Mouse (Mus musculus) embryonic fibroblast, embryonic 13.5 days (primary cell): ENCODE measurements around the gene Fam184a.

ENCODE experiments used
- CTCF ChIP-seq: IDR thresholded peaks from 2 replicates; pipeline ENCODE4 v1.5.1; 2011; ENCODE audit warnings: mild to moderate bottlenecking, control low read depth, low read length, moderate library complexity, borderline replicate concordance; ENCODE audit not compliant: insufficient read depth
- POLR2A ChIP-seq: IDR thresholded peaks from 2 replicates; pipeline ENCODE4 v1.6.1; 2011; ENCODE audit warnings: low read depth, mild to moderate bottlenecking, control low read depth, low read length, moderate library complexity

- TF ChIP-seq POLR2A (no peak), CTCF (no peak)
Measured at GRCm38 (mm10) chr10:53691263-53691662, 59.7 kb downstream of the Fam184a start.
